Mouse (Mus musculus): Measurements from ENCODE around the gene Ppfibp2.

DNA sequence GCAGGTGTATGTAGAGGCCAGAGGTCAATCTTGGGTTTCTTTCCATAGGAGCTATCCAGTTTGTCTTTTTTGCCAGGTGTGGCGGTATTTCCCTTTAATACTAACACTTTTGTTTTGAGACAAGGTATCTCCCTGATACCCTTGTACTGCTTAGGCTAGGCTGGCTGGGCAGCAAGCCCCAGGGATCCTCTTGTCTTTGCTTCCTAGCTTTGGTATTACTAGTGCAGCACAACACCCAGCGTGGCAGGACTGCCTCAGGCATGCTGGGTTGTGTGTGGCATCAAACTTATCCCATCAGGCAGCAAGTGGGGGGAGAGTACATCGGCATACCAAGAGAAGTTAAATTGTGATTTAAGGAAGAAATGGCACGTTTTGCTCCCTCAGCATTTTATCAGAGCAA is 7.5 kb downstream of the Ppfibp2 start:
- no peak for TF ChIP-seq GATA1 (IDR thresholded peaks at IDR 0.05; ENCODE audit: borderline replicate concordance, low read length)
- TF ChIP-seq FLI1 (IDR thresholded peaks at IDR 0.05; ENCODE audit: low read length): no peak
